Mouse (Mus musculus): ENCODE measurements at regions not wholly inside any gene's neighbourhood (a gene's known extent, or its start where the extent isn't known, plus 50 kb on each side); places are given as distances from the start of the nearest gene placed in this dataset.
"Not testable (repeated sequence)": the region's sequence is repeated elsewhere in the genome, so short reads cannot be mapped to it uniquely, and the experiment has no call there.

DNA sequence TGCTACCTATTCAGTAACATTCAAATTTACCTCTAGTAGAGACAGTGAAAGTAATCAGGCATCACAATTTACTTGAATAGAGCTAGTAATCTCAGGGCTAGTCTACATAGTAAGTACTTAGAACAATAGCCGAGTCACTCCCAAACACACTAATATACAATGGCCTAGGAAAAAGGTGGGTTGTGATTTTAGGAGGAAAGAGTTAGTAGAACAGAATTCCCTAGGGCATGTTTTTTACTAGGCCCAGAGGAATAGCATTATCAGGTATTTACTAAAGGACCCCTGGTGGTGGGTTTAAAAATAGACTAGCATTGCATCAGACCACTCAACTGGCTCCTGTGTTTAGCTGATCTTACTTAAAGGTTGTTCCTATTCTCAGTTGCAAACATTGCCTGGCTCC, 535.8 kb downstream of the Mat2b start:
- DNase-seq (ENCODE audit: low read depth, low spot score): not testable (repeated sequence)

DNA sequence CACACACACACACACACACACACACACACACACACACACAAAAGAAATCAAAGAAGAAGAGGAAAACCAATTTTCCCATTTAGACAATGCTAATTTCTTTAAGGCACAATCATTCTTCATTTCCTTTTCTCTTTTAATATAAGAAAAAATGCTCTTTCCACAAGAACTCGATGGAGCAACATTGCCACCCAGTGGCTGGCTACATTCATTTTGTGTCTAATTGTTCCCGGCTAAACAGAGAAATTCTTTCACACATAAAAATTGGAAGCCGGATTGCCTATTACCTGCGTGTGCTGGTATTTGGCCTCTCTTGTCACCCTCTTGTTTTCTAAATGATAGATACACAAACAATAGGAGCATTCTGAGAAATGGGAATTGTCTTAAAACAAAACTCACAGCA, 545.7 kb downstream of the Mat2b start:
- DNase-seq (ENCODE audit: low read depth, low spot score): peak; percentile 72

DNA sequence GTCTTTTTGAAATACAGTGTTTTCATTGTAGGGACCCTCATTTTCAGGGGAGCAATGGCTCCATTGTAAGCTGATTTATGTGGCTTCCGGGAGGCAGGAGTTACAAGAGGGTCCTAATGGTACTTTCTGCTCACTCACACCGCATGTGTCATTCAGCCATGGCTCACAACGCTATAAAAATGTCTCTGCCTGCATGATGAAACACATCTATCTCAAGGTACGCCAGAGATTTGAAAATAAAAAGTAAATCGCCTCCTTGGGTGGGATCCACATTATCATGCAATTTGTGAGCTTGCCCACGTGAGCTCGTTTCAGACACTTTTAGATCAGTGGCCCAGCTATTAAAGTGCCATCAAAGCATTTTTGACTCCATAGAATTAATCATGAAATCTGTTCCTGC, 557.2 kb downstream of the Mat2b start:
- DNase-seq (ENCODE audit: low read depth, low spot score): no peak

DNA sequence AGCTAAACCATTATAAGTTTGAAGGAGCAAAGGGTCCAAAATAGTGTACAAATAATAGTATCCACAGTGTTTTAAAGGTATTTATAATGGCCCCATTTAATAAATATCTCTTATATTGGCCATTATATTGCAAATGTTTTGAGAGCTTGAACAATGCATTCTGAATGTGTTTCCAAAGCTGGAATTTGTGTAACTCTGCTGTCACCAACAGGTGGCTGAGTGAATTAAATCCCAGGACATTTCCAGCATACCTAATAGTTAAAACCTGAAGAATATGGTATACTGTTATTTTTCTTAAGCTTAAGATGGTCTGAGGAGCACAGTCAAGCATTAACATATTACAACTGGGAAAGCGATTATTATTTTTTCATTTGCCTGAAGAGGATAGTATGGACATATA, 592.4 kb downstream of the Mat2b start:
- peak; percentile 22 for DNase-seq (ENCODE audit: low read depth, low spot score)

DNA sequence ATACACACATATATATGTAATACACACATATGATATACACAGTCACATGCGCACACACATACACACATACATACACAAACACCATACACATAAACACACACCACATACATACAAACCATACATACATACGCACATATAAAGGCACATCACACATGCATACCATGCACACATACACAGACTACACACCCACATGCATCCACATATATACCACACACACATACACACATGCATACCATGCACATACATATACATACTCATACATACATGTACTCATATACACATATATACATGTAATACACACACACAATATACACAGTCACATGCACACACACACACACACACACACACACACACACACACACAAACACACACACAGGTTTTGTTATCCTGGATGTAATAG, 620.7 kb downstream of the Mat2b start:
- no peak for DNase-seq (ENCODE audit: low read depth, low spot score)

DNA sequence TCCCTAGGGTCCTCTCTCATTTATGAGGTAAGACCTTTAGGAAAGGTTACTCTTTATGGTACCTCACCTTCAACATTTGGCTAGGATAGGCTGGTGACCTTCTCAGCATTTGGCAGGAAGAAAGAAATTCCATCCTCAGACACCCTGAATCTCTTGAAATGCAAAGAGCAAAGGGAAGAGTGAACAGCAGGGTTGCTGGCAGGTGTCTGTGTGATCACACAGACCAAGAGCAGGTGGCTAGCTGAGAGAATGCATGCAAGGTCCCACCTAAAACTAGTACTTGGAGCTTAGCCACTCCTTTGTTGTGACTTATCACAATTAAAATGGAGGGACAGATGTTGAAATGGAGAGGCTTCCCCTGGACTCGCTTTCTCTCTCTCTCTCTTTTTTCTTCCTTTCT, 644.5 kb downstream of the Mat2b start:
- DNase-seq (ENCODE audit: low read depth, low spot score): no peak

DNA sequence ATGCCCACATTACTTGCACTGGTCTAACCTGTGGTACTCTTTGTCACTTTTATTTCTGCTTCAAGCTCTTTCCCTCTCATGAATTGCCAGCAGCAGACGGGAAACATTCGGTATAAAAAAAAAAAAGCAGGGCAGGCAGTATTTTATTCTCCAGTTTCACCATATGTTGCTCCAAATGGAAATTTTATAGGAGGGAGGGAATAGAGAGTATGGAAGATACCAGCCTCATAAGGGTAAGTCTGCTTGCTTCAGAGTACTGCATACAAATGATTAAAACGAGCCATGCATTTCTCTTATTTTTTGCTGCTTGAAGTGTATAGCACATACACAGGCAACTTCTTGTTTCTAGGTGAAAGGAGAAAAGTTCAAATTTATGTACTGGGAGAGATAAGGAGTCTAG, 667.5 kb downstream of the Mat2b start:
- peak; percentile 43 for DNase-seq (ENCODE audit: low read depth, low spot score)

DNA sequence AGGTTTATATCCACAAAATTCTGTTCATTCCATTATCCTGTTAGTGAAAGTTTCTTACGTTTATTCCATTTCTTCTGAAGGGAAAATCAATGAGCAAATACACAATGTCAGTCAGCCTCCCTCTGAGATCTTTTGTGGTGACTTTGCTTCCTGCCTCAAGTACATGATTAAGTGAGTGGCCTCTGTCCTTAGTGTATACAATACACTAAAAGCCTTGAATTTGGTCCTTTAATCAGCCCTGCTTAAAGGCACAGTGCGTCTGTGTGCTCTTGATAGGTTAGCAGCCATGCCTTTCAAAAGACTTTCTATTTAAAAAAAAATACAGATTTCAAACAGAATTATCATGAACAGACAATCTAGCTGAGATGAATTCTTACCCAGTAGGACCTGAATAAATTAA, 695.5 kb downstream of the Mat2b start:
- no peak for DNase-seq (ENCODE audit: low read depth, low spot score)

DNA sequence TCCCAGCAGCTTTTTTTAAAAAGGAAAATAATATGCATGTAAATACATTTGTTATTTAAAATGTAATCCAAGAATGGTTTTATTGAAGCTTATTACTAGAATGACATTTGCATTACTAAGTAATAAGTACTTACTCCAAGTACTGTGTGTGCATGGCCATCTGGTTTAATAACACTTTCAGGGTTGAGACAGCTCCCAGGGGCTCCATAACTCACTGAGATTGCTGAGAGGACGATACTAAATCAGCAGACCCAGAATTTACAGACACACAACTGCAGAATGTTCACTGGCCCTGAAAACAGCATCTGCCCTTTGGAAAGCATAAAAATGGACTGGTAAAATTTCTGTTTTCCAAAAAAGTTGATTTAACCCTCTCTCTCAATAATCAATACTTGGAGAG, 696.4 kb downstream of the Mat2b start:
- no peak for DNase-seq (ENCODE audit: low read depth, low spot score)

DNA sequence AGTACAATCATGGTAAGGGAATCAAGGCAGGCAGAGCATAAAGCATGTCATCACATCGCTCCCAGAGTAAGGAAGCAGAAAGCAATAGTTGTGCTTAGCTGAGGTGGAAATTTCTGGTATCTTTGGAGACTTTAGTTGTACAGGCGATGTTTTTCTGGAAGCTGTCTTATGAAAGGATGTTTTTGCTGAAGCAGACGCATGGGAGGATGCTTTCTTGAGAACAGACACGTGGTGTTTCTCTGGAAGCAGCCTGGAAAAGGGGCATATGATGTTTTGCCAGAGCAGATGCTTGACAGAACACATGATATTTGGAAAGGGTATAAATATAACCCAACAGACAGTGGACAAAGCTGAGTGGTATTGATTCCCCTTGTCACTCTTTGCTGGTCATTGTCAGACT, 722.4 kb downstream of the Mat2b start:
- no peak for DNase-seq (ENCODE audit: low read depth, low spot score)

DNA sequence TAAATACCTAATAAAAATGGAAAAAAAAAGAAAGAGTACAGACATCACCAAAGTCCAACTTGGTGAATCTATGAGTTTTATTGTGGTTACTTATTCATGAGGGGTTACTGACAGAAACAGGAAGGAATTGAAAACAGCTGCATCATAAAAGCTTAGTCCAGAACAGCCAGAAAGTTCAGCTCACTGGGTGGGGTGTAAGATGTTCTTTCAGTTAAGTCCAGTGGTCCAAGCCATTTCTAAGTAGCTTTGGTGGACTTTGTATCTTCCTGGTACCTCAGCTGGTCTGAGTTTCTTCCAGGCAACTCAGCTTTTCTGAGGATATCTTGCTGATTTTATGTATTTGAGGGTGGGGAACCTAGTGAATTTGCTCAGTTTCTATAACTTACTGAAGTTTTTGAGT, 731.3 kb downstream of the Mat2b start:
- no peak for DNase-seq (ENCODE audit: low read depth, low spot score)

DNA sequence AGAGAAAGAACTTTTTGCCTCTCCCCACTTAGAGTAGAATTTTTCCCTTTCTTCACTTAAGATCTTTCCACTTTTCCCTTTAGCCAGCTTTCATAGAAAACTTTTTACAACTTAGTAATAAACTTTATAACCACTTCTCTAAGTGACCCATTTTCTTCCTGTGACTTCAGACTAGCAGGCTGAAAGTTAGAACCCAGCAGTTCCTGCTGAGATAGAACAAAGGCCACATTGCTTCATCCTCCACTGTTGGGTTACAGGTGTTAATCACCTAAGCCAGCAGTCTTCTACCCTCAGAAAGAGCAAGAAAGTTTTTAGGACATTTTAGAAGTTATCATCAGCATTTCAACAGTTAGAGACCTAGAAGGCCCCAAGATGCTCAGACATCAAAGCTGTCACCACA, 740.6 kb downstream of the Mat2b start:
- no peak for DNase-seq (ENCODE audit: low read depth, low spot score)

DNA sequence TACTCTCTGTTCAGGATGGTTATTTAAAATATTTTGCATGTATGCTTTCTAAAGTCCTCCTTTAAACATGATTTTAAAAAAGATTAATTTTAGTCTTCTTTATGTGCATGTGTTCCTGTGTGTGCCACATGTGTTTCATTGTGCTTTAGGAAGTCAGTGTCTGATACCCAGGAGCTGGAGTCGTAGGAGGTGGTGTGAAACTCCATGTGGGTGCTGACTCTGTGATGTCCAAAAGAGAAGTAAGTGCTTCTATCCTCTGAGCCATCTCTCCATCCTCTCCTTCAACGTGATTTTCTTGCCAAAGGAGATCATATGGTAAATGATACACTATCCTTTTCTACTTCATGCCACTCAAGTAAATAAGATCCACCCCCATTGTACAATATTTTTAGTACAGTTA, 750.8 kb downstream of the Mat2b start:
- no peak for DNase-seq (ENCODE audit: low read depth, low spot score)

DNA sequence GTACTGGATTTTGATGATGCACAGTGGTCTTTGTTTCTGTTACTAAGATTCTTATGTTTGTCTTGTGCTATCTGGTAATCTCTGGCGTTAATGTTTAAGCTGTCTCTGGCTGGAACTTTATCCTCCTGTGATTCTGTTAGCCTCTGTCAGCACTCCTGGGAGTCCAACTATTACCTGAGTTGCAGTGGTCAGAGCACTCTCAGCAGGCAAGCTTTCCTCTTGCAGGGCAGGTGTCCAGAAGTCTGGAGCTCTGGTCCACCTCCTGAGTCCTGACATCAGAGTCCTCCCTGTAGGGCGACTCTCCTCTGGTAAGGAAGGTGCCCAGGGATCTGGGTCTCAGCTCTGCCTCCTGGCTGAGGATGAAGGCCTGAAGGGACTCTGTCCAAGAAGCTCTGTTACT, 760.8 kb downstream of the Mat2b start:
- no peak for DNase-seq (ENCODE audit: low read depth, low spot score)

DNA sequence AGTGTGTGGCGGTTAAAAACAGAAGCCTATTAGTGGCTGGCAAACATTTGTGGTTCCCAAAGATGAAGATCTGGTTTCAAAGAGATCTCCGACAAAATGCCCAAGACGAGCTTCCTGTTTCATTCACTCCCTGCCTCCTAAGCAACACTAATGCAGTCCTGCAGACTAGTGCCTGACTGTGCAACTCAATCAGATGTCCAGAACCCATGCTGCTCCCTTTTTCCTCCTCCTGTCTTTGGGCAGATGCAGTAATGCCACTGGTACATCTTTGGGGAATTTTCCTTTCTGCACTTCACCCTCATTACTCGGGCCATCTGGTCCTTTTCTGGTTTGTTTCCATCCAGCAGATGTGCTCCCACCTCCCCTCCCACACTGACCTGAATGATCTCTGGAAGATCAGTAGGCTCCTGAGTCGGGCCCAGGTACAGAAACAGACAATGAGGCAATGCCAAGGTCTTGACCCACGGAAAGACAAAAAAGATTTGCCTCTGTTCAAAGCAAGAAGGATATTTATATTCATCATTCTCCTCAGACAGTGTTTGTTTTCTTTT, 771.0 kb downstream of the Mat2b start:
- no peak for DNase-seq (ENCODE audit: low read depth, low spot score)

DNA sequence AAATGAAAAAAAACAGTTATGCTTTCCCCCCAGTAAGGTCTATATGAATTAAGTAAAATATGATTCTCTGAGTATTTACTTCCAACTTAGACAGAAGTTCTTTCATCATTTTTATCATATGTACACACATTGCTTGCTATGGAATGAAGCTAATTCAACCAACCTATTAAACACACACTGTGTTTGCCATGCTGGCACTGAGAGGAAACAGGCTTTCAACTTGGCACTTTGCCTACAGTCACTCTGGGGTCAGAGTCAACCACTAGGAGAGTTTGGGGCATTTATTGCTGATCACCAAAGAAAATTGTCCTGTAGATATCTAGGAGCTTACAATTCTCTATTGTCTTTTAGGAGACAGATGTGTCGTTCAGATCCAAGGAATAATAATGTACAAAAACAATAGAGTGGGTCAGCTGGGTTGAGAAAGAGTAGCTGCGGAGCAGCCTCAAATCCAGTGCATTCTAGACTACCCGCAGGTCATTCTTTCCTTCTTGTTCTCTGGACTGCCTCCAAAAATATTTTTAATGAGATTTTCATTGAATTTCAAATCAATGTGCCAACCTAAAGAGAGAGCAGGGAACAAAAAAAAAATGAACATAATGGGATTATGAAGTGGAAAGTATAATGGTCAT, 777.2 kb downstream of the Mat2b start:
- DNase-seq (ENCODE audit: low read depth, low spot score): no peak

DNA sequence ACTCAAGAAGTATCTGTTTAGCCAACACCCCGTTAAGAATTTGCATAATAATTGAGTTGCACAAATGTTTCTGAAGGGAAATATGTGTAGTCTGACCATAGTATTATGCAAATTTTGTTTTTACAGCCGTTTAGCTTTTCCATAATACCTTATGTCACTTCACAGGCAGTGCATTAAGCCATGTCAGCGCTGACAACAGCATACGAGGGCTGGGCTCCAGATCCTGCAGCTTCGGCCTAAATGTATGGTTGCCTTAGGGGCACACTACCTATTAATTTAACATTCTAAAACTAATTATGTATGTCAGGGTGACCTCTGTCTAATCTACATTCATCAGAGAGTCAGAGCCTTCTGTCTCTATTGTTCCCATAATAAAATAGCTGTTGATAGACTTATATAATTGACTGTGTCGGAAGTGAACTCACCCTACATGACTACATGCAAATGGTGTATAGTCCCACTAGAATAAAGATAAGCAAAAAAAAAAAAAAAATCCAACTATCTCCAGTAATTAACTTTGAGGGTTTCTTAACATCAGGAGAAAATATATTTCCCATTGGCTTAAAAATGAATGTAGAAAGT, 795.3 kb downstream of the Mat2b start:
- DNase-seq (ENCODE audit: low read depth, low spot score): no peak

DNA sequence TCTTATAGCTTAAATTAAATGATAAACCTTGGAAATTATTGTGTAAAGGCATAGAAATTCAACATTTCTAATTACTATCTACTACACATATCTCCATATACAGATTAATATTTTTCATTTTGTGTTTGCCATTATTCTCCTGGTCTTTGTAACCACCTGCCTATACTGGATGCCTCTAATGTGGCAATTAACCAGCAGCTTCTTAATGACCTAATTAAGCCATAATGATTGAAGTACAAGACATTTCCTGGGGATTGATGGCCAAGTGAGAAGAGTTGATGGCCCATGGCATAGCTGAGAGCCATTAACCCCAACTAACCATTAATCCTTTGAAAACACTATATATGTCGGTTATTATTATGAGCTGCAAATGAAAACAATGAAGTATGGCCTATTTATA, 811.7 kb downstream of the Mat2b start:
- DNase-seq (ENCODE audit: low read depth, low spot score): no peak

DNA sequence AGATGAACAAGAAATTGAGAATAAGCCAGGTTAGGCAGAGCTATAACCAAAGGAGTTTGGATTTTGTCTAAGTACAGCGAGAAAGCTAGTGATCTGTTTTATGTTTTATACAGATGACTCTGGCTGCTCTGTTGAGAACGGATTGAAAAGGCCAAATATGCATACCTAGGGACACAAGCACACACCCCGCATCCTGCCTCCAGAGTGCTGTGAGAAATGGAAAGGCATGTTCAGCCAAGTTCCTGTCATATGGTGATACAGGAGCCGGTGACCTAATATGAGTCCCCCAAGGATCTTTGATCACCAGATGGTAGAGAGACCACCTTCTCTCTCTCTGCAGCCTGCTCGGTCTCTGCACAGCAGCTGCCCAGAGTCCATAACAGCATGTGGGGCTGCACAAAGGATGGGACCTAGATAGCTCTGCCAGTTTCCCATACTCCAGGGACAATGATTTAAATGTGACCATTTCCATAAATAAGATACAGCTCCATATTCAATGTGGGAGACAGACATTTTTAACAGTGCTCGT, 826.5 kb downstream of the Mat2b start:
- no peak for DNase-seq (ENCODE audit: low read depth, low spot score)

All from brain, embryonic 18.5 days (tissue).